Mouse (Mus musculus) ovary, adult 18-20 months (tissue): ENCODE measurements around the gene Dnah2.

Source experiments
- DNase-seq: peaks from one replicate; pipeline ENCODE4 v3.0.0; 2022; ENCODE audit warnings: low spot score, mixed read lengths

Dnah2 gene

GRCm38 (mm10) chr11:69418481-69419442 lies 130.1 kb downstream of the Dnah2 start:
- peak; percentile 96 for DNase-seq

GRCm38 (mm10) chr11:69417449-69418384 lies 131.2 kb downstream of the Dnah2 start:
- DNase-seq: peak; percentile 93

- DNase-seq: no peak
These were observed 131.9 kb downstream of the Dnah2 start for GRCm38 (mm10) chr11:69416921-69417448.

GRCm38 (mm10) chr11:69416509-69416908 lies 132.4 kb downstream of the Dnah2 start:
- no peak for DNase-seq

- DNase-seq: peak; percentile 79
These were observed 133.1 kb downstream of the Dnah2 start for GRCm38 (mm10) chr11:69415668-69416451.

GRCm38 (mm10) chr11:69415327-69415667 lies 133.6 kb downstream of the Dnah2 start:
- DNase-seq: peak; percentile 70

- no peak for DNase-seq
These were observed 134.2 kb downstream of the Dnah2 start for GRCm38 (mm10) chr11:69414421-69415326.

GRCm38 (mm10) chr11:69413221-69414181 lies 135.4 kb downstream of the Dnah2 start, which contains the start of gene Kdm6b:
Gene Kdm6b, minus strand, starts transcription at chr11:69413675.
- peak; percentile 3 for DNase-seq

- no peak for DNase-seq
These were observed 136.4 kb downstream of the Dnah2 start for GRCm38 (mm10) chr11:69412548-69412947.

- DNase-seq: peak; percentile 40
These were observed 137.2 kb downstream of the Dnah2 start for GRCm38 (mm10) chr11:69411538-69412203.

GRCm38 (mm10) chr11:69411073-69411535 lies 137.8 kb downstream of the Dnah2 start:
- peak; percentile 86 for DNase-seq

GRCm38 (mm10) chr11:69410310-69411072 lies 138.4 kb downstream of the Dnah2 start:
- peak; percentile 35 for DNase-seq

GRCm38 (mm10) chr11:69410045-69410309 lies 138.9 kb downstream of the Dnah2 start:
- DNase-seq: no peak

GRCm38 (mm10) chr11:69409378-69410044 lies 139.4 kb downstream of the Dnah2 start:
- peak; percentile 65 for DNase-seq

- DNase-seq: peak; percentile 77
These were observed 140.2 kb downstream of the Dnah2 start for GRCm38 (mm10) chr11:69408541-69409377.

GRCm38 (mm10) chr11:69407724-69408004 lies 141.2 kb downstream of the Dnah2 start:
- DNase-seq: no peak
